Mouse (Mus musculus) frontal cortex, adult 2 months (tissue): ENCODE measurements around the gene Gm10912. TPM values are rescaled to one million over a fixed set of nuclear protein-coding genes. Genes with fewer than 3 reads are reported as not detected.
"Not testable (repeated sequence)": the region's sequence is repeated elsewhere in the genome, so short reads cannot be mapped to it uniquely, and the experiment has no call there.

Experiments
- DNase-seq, 2 experiments: peaks; one replicate each; pipeline ENCODE4 v3.0.0; 2022; ENCODE audit warnings: low spot score in 1 of 2; ENCODE audit errors: extremely low spot score in 1 of 2
- polyA plus RNA-seq: library from polyadenylated mRNA; depleted of rRNA; stranded (reverse); fragments of >200 nt; gene quantifications from 2 replicates; pipeline ENCODE4 v1.2.3, GENCODE M21; 2012; rRNA removed

Gene Gm10912
- 0.38 and 0.46 TPM in 2 replicates for polyA plus RNA-seq

- DNase-seq: not testable (repeated sequence)
These were observed at the start of gene Gm10912 for GRCm38 (mm10) chr2:104065526-104065925. Gene Gm10912, plus strand, starts transcription at chr2:104065826.

- no peak for DNase-seq
These were observed 42.5 kb upstream of the Gm10912 start for GRCm38 (mm10) chr2:104023096-104023495.

GRCm38 (mm10) chr2:104024656-104025055 is 41.0 kb upstream of the Gm10912 start:
- DNase-seq: no peak

GRCm38 (mm10) chr2:104027458-104028138 is 38.0 kb upstream of the Gm10912 start, which contains the start of gene Fbxo3:
Gene Fbxo3, plus strand, starts transcription at chr2:104027721.
- peak; percentile 58 to 77 for DNase-seq

GRCm38 (mm10) chr2:104028139-104028723 is 37.4 kb upstream of the Gm10912 start, which contains the start of gene 4931422A03Rik:
Gene 4931422A03Rik, minus strand, starts transcription at chr2:104028361.
- no peak for DNase-seq

- DNase-seq: no peak
These were observed 36.6 kb upstream of the Gm10912 start for GRCm38 (mm10) chr2:104029074-104029473.

- no peak for DNase-seq
These were observed 35.2 kb upstream of the Gm10912 start for GRCm38 (mm10) chr2:104030381-104030780.

GRCm38 (mm10) chr2:104032056-104032455 is 33.6 kb upstream of the Gm10912 start:
- DNase-seq: no peak

GRCm38 (mm10) chr2:104034832-104035472 is 30.7 kb upstream of the Gm10912 start:
- peak; percentile 40 to 86 for DNase-seq

- DNase-seq: no peak
These were observed 30.0 kb upstream of the Gm10912 start for GRCm38 (mm10) chr2:104035595-104035994.

GRCm38 (mm10) chr2:104036316-104036715 is 29.3 kb upstream of the Gm10912 start:
- DNase-seq: no peak

GRCm38 (mm10) chr2:104038236-104038635 is 27.4 kb upstream of the Gm10912 start:
- no peak for DNase-seq

GRCm38 (mm10) chr2:104041632-104042031 is 24.0 kb upstream of the Gm10912 start:
- no peak for DNase-seq

GRCm38 (mm10) chr2:104042766-104043165 is 22.9 kb upstream of the Gm10912 start:
- no peak for DNase-seq

- DNase-seq: no peak
These were observed 21.8 kb upstream of the Gm10912 start for GRCm38 (mm10) chr2:104043624-104044478.

- no peak for DNase-seq
These were observed 21.0 kb upstream of the Gm10912 start for GRCm38 (mm10) chr2:104044479-104045080.

- no peak for DNase-seq
These were observed 7.2 kb upstream of the Gm10912 start for GRCm38 (mm10) chr2:104058381-104058780.

GRCm38 (mm10) chr2:104058954-104059353 is 6.7 kb upstream of the Gm10912 start:
- no peak for DNase-seq

- DNase-seq: peak in 1 of 2 experiments; percentile 67
These were observed 5.8 kb upstream of the Gm10912 start for GRCm38 (mm10) chr2:104059786-104060185.

GRCm38 (mm10) chr2:104060996-104061395 is 4.6 kb upstream of the Gm10912 start:
- DNase-seq: no peak
